Mouse (Mus musculus): Measurements from ENCODE around the gene Lamtor1.
A peak's percentile ranks its signal among the peaks of the same experiment; 100 is the strongest.

The Lamtor1 gene

DNA sequence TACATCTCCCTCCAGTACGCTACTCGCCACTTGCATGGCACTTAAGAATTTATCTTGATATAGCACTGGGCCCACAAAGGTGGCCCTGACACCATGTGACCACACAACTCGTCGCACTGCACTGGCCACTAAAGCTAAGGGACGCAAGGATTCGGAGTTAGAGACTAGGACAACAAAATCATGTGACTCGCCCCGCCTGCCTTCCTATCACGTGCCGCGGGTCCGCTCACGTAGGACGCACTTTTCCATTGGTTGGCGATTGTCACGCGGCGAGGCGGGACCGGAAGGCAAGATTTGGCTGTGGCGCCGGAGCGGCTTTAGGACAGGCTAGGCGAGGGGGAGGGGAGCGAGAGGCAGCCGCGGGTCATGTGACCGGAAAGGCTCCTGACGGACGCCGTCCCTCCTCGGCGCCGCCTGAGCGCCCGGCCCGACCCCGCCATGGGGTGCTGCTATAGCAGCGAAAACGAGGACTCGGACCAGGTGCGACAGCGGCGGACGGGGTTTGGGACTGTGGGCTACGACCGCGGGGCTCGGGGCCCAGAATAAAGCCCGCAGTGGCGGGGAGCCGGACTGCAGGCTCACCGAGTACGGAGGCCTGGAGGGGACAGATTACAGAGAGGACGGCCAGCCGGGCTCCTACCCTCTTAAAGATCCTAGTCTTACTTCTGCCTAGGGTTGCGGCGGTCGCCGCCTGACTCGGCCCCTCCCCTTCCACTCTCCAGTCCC is at the start of gene Lamtor1:
Lamtor1 (plus strand) TSS at position 344 of the 726 bp plus-strand sequence.
- peak; percentile 100 for DNase-seq

DNA sequence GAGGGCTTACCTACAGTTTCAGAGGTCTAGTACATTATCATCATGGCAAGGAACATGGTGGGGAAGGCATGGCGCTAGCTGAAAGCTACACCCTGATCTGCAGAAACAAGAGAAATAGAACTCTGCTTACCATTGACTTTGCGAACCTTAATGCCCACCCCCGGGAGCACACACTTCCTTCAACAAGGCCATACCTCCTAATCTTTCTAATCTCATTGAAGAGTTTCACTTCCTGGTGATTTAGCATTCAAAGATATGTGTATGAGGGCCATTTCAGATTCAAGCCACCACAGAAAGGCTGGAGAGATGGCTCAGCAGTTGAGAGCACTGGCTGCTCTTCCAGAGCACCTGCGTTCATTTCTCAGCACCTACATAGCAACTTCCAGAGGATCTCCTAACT is 48.6 kb upstream of the Lamtor1 start, which contains the start of gene Folr2:
Folr2 (minus strand) TSS at position 101 of the 400 bp plus-strand sequence.
- no peak for DNase-seq

DNA sequence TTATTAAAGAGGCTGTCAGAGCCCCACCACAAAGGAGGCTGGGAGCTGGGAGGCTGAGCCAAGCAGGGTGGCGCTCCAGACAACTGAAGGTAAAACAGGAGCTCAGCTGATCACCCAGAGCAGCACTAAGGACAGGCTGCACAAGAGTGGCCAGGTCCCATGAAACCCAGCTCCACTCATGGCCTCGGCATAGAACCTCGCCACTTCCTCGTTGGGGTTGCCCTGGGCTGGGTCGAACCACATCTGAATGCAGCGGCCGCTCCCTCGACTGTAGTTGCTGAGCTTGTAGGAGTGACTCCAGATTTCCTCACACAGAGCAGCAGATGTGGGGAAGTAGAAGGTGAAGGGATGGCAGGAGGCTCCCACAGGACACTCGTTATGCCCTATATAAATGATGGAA is 47.3 kb upstream of the Lamtor1 start:
- no peak for DNase-seq

DNA sequence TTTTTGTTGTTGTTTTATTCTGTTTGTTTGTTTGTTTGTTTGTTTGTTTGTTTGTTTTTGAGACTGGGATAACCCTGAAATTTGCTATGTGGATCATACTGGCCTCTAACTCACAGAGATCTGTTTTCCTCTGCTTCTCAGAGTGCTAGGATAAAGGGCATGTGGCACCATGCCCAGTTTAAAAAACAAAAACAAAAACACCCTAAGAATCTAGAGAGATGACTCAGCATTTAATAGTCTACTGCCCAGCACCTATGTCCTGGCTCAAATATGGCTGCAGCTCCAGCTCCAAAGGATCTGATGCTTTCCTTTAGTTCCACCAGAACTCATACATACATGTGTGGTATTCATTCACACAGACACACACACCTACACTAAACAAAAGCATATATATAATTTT is 44.7 kb upstream of the Lamtor1 start:
- DNase-seq, result peak; percentile 71 to 80

DNA sequence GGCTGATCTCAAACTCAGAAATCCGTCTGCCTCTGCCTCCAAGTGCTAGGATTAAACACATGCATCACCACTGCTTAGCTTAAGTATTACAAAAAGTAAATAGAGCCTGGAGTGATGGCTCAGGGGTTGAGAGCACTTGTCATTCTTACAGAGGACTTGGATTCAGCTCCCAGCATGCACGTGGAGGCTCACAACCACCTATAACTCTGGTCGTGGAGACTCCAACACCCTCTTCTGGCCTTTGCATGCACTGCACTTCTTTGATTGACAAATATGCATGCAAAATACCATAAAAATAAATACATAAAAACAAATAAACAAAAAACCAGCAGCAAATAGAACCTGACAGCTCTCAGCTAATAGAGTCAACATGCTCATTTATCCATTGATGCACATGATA is 43.4 kb upstream of the Lamtor1 start:
- DNase-seq, result no peak

DNA sequence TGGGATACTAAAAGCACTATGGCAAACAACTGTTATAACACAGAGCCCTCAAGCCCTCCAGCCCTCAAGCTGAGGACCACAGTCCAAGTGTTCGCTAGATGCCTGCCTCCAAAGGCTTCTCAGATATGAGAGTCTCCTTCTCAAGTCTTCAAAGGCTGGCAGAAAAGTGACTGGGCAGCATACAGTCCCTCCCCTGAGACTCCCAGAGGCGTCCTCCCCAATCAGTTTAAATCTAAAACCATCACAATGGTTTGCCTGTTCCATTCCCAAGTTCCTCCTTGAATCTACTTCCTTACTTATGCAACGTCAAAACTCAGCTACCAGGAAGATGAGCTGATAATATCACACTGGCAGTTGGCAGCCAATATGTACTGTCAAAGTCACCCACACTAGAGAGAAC is 42.3 kb upstream of the Lamtor1 start, which contains the start of gene Anapc15:
Anapc15 (plus strand) TSS at position 301 of the 400 bp plus-strand sequence.
- no peak for DNase-seq

DNA sequence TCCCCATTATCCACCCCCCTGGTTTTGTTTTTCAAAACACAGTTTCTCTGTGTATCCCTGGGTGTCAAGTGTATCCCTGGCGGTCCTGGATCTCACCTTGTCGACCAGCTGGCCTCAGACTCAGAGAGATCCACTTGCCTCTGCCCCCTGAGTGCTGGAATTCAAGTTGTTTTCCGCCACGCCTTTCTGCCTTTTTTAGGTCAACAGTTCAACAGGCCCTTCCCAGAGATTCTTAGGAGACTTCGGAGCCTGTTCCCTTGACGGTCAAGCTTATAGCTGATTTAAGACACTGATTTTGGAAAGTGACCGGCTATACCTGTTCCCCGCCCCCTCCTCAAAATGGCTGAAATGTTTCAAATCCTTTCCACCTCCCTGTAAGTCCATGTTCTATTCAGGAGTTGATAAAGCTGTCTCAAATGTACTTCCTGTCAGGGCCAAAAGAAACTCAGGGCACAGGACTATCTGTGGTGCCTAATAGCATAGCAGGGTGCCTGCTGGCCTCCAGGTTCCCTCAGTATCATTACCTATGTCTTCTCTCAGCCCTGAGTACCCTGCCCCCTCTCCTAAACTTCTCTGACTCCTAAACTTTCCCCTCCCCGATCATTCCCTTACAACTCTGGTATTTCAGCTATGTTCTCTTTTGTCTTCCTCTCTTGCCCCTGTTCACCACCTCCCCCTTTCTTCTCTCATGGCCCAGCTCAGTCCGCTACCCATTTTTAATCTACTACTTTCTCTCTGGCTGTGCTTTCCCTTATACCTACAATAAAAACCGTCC is 39.0 kb upstream of the Lamtor1 start:
- DNase-seq, result peak; percentile 40 to 42

DNA sequence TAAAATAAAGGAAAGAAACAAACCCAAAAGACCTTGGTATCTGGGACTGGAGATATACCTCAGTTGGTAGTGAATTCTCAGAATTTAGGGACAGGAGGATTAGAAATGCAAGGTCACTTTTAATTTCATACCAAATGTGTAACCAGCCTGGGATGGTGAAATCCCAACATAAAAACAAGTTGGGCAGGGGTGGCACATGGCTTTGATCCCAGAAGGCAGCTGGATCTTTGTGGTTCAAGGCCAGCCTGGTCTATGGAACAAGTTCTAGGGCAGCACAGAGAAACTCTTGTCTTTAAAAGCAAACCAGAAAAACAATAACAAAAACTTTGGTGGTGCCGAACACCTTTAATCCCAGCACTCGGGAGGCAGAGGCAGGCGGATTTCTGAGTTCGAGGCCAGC is 38.2 kb upstream of the Lamtor1 start:
- DNase-seq, result no peak

DNA sequence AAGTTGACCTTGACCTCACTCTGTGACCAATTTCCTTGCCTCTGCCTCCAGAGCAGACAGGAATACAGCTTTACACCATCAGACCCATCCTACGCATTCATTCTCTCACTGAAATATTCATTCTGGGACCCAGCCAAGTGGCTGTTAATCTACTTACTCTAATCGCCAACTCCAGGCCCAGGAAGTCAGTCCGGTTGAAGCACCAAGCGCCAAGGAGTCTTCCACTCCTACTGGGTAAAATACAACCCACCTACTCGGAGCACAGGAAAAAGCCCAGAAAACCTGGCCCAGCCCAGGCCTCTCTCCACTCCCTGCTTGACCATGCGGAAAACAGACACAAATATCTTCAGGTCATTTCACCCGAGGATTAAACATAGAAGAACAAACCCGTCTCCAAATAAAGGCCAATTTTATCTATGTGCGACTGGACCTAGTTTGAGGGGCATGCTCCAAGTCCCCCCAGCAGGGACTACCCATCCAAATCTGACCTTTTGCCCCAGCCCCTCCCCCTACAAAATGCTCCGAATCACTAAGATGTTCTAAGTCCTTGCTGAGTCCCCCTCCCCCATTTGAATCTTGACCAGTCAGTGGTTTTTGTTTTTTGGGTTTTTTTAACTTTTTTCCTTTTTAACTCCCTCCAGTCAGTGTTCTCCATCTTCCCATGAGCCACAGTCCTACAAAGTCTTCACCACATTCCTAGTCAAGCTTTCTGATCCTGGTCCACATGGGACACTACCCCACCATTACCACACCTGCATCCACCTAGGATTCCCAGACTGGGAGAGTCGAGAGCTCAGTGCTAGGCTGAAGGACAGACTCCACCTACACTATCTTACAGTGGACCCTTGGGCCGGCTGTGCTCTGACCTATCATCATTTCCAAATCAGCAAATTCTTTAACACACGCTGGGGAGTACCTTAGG is 37.2 kb upstream of the Lamtor1 start:
- peak; percentile 67 to 79 for DNase-seq

DNA sequence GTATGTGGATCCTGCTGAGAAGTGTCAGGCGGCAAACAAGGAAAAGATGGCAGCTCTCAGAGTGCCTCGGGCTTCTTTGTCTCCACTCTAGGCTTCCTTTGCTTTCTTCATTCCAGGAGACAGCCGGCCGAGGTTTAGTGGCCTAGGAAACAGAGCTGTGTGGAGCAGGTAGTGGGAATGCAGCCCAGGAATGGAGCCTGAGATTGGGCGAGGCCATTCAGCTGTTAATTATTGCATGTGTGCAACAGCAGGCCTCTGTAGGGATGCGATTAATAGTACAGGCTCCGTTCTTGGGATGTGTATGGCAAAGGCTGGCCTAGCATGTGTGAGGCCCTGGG is 36.6 kb upstream of the Lamtor1 start:
- DNase-seq, result peak; percentile 49 to 60

DNA sequence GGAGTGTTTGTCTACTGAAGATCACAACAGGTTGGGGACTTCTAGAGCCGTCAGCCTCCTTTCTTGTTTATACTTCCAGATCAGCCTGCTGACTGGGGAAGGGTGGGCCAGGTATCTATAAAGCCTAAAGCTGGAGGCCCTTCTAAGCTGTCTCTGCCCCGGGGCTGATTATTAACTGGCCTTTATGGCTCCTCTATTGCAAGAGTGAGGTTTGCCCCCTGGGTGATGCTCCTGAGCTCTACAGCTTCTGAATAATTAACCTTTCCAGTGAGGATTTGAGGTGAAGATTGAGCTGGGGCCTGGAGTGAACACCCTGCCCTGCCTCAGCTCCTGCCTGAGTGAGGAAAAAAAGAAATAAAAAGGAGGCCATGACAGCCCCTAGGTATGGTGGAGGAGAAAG is 35.1 kb upstream of the Lamtor1 start, which contains the start of gene Folr1:
Folr1 (minus strand) TSS at position 160 of the 400 bp plus-strand sequence.
- DNase-seq, result peak; percentile 73 to 87

DNA sequence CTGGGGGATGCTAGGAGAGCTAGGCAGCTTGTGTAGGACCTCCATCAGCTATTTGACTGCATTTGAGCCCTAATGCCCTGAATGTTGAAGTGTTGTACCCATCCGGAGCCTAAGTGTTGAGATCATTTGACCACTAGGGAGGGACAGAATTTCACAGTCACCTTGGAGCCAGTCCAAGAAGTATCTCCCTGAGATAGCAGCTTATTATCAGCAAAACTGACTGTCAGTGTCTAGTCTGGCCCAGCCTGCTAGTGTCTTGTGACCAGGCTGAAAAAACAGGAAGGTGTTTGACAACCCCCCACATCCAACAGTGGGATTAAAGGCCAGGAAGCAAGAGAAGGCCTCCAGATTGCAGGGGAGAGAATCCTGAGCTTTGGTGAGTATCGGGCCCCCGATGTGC is 34.4 kb upstream of the Lamtor1 start:
- peak; percentile 26 to 45 for DNase-seq

DNA sequence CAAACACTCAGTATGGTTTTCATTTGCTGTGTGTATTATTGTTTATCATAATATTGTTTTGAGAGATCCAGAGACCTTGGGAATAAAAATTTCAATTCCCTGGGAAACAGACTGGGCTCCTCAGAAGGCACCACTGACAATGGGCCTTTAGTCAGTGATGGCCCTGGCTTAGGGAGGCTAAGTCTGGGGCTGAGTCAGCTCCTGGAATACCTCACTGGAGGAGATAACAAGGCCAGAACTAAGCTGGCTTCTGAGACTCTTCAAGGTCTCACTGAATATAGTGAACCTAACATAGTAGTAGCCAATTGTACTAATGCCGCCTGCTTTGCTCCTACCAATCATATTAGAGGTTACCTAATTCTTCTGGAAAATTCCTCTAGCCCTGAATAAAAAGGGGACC is 29.7 kb upstream of the Lamtor1 start:
- DNase-seq, result no peak

DNA sequence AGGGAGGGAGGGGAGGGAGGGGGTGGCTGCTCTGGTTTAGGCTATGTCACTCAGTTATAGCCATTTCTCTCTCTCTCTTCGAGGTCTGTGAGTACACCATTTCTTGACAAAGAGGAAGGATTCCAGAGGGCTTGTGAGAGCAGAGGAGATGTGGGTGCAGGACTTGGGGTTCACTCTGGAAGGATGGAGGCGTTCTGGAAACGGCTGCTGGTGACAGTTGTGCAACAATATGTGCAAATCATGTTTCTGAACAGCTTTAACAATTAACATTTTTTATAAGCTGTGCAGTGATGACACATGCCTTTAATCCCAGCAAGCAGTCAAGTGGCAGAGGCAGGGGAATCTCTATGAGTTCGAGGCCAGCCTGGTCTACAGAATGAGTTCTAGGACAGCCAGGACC is 24.8 kb upstream of the Lamtor1 start:
- no peak for DNase-seq

DNA sequence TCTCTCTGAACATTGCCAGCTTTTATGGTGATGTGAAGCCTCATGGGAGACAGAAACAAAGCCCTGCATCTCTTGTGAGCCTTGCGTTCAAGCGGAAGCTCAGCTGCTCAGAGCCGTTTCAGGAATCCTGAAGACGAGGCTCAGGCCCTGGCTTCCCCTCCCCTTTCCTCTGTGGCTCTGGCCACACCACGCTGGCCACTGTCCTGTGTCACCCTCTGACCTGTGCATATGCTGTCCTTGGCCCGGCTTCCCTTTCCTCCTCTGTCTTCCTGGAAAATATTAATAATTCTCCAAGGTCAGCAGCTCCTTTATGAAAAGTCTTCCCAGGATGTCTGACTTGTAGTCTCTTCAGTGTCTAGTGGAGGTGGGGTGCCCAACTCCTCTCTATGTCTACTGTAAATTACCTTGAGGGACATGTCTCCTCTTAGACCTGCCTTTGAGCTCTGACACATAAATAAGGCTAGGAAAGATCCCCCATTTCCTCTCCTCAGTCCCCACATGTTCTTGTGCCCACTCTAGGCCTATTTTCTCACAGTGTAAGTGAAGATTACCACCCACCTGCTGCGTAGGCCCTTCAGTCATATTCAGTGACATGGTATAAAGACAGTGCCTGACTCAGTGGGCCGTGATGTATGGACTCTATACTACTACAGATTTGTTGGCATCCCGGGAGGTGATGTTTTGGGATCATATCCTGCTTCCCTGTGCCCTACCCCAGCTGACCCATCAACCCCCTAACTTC is 23.1 kb upstream of the Lamtor1 start:
- DNase-seq, result peak; percentile 54 to 60

DNA sequence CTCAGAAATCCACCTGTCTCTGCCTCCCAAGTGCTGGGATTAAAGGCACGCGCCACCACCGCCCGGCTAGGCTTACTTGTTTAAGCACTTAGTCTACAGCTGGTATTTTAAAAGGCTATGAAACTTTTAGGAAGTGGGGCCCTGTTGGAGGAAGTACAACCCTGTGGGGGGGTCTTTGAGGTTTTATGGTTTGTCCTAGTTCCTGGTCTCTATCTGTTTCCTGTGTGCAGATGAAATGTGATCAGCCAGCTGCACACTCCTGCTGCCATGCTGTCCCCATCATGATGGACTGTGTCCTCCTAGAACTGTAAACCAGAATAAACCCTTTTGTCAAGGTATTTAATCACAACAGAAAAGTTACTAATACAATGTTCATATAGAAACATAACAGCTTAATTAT is 21.5 kb upstream of the Lamtor1 start:
- no peak for DNase-seq

DNA sequence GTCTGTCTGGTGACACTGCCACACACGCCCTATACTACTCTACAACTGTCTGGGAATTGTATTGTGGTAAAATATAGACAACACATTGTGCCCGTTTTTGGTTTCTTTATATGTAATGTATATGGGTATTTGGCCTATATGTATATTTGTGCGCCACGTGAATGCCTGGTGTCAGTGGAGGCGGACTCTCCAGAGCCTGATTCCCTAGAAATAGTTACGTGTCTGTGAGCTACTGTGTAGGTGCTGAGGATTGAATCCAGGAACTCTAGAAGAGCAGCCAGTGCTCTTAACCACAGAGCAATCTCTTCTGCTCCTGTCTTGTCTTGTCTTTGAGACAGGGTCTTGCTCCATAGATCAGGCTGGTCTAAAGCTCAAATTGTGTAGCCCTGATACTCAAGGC is 19.4 kb upstream of the Lamtor1 start:
- DNase-seq, result no peak

DNA sequence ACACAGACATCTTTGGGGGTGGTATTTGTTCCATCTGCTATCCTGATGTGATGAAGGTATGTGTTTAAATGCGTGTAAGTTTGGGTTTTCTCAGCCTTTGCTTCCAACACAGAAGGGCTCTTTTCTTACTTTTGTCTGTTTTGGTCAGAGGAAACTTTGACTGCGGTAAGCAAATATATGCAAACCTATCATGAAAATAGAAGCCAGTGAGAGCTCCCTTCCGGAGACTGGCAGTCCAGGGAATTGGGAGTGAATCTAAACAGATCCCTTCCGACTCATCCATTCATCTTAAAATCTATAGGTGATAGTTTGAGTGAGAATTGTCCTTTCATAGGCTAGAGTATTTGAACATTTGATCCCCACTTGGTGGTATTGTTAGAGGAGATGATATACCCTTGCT is 17.2 kb upstream of the Lamtor1 start:
- DNase-seq, result no peak

DNA sequence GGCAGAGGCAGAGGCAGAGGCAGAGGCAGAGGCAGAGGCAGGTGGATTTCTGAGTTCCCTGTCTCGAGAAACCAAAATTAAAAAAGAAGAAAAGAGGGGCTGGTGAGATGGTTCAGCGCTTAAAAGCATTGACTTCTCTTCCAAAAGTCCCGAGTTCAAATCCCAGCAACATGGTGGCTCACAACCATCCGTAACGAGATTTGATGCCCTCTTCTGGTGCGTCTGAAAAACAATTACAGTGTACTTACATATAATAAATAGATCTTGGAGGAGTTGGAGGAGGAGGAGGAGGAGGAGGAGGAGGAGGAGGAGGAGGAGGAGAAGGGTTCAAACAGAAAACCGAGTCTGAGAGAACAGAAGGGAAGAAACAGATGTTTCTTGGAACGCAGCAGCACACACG is 10.0 kb upstream of the Lamtor1 start:
- DNase-seq, result no peak

DNA sequence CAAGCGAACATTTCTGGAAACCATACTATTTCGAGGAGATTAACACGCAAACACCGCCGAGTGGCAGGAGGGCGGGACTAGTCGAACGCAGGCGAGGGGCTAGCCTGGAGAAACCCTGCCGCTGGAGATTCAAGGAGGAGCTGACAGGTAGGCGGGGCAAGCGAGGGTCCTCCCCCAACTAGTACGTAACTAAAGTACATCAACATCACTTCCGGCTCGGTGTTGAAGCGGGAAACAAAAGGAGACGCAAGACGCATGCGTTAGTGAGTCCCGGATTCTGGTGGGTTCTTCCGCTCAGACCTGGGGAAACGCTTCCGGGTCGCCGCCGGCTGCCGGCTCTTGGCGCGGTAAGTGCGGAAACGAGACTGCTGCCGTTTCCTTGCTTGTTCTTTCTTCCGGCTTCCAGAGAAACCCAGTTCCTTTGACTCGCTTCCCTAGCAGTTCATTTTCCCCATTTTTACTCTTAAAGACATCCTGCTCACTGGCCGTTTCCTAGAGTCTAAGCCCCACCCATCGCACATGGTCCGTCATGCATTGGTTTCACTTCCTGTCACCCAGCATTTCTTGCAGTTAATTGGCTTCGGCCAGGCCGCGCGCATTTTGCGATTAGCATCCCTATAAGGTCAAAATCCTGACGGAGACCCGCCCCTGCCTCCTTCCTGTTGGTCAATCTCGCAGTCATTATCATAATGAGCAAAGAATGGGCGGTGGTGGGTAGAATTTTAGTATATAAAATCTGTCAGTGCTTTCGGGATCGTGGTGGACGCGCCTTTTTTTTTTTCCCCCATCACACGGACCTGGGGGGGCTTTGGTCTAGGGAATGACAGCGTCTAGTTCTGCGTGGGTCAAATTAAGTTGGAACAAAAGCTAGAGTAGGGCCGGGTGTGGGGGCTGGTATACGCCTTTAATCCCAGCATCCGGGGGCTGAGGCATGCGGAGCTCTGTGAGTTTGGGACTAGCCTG is 9.3 kb upstream of the Lamtor1 start:
- peak; percentile 97 to 99 for DNase-seq
